9 mouse cellular contexts compared by ENCODE assay signal in the genomic region with DNA sequence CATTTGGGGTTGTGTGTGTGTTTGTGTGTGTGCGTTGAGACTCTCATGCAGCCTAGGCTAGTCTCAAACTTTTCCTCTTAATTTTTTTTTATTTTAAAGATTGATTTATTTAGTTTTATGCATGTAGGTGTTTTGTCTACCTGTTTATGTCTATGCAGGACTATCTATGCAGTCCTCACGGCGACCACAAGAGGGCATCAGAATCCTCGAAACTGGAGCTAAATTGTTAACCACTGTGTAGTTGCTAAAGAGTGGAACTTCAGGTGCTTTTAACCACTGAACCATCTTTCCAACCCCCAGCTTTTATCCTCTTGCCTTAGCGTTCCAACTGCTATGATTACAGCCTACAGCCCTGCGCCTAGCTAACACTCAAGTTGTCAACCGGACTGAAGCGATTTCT. TPM values are rescaled to one million over a fixed set of nuclear protein-coding genes. Genes with fewer than 3 reads are reported as not detected.
A peak's percentile ranks its signal among the peaks of the same experiment; 100 is the strongest.
DNase-seq lines count a peak whose midpoint lies in the region; ATAC-seq and TF ChIP-seq lines count a peak whose summit lies in the region.
"Had no signal": no experiment of that assay in that cellular context is flagged by ENCODE, and none has a peak within 500 bp of the region (broad histone marks: within the 10 kb centered on the region; RNA-seq: fewer than 3 reads in every experiment).

No protein-coding gene starts in this region.

- WGBS in embryonic facial prominence, embryonic 13.5 days: 47% methylated on average over 8 of the region's 8 CpGs
- 50% methylated on average over 8 of the region's 8 CpGs for WGBS in hindbrain, postnatal 0 days
- 50% methylated on average over 8 of the region's 8 CpGs for WGBS in midbrain, embryonic 16.5 days

- H3K27ac ChIP-seq in embryonic facial prominence, embryonic 13.5 days: no peak overlapping the region
- H3K27ac ChIP-seq in hindbrain, postnatal 0 days: no peak overlapping the region
- H3K27ac ChIP-seq in midbrain, embryonic 16.5 days (ENCODE audit: low read length): no peak overlapping the region
- H3K27ac ChIP-seq: liver, embryonic 13.5 days had no signal

- H3K9me3 ChIP-seq in embryonic facial prominence, embryonic 13.5 days: no peaks in the 10 kb centered on the region
- no peaks in the 10 kb centered on the region for H3K9me3 ChIP-seq in hindbrain, postnatal 0 days (ENCODE audit: low read length)
- H3K9me3 ChIP-seq in midbrain, embryonic 16.5 days (replicated peaks; ENCODE audit: control insufficient read depth, low read length, poor library complexity, severe bottlenecking): no peaks in the 10 kb centered on the region
- H3K9me3 ChIP-seq: liver, embryonic 13.5 days had no signal

- intact Hi-C loops in left cerebral cortex, postnatal 14 days (cut with DNase I): loop anchor here (1.0 kb wide), 1 partner anchor 88 kb away; no protein-coding TSS in a partner anchor

- H3K36me3 ChIP-seq in embryonic facial prominence, embryonic 13.5 days: no peaks in the 10 kb centered on the region
- no peaks in the 10 kb centered on the region for H3K36me3 ChIP-seq in hindbrain, postnatal 0 days (ENCODE audit: insufficient read depth, low read length)
- no peaks in the 10 kb centered on the region for H3K36me3 ChIP-seq in midbrain, embryonic 16.5 days (ENCODE audit: control insufficient read depth, insufficient read depth, low read length)
- H3K36me3 ChIP-seq: liver, embryonic 13.5 days had no signal

- H3K27me3 ChIP-seq in embryonic facial prominence, embryonic 13.5 days: no peaks in the 10 kb centered on the region
- no peaks in the 10 kb centered on the region for H3K27me3 ChIP-seq in hindbrain, postnatal 0 days (ENCODE audit: insufficient read depth, low read length)
- H3K27me3 ChIP-seq in midbrain, embryonic 16.5 days (ENCODE audit: control insufficient read depth, insufficient read depth, low read depth, low read length): no peaks in the 10 kb centered on the region
- H3K27me3 ChIP-seq: liver, embryonic 13.5 days had no signal

- peak; percentile 29 for DNase-seq in gastrocnemius, adult 18-20 months (ENCODE audit: low spot score)
- no peak for DNase-seq in gastrocnemius, postnatal 25 days
- DNase-seq in adrenal gland, adult 2 months: peak; percentile 52
- DNase-seq in hindbrain, postnatal 0 days (ENCODE audit: low spot score): peak; percentile 58
- peak; percentile 64 to 81 for DNase-seq in left cerebral cortex, postnatal 14 days (ENCODE audit: low spot score in 2 of 2)
- peak; percentile 42 for DNase-seq in thymus, postnatal 14 days
- DNase-seq: liver, embryonic 13.5 days had no signal

- 0 out of 2 replicates have a peak, but pooled peaks have one; percentile 26 for ATAC-seq in embryonic facial prominence, embryonic 13.5 days (ENCODE audit: insufficient number of reproducible peaks, insufficient read depth, low FRiP score, low TSS enrichment, low read depth)
- no peak for ATAC-seq in hindbrain, postnatal 0 days
- ATAC-seq in midbrain, embryonic 16.5 days: peak; percentile 36

- no peak overlapping the region for H3K4me3 ChIP-seq in embryonic facial prominence, embryonic 13.5 days
- H3K4me3 ChIP-seq in hindbrain, postnatal 0 days (ENCODE audit: low read length): no peak overlapping the region
- no peak overlapping the region for H3K4me3 ChIP-seq in midbrain, embryonic 16.5 days (ENCODE audit: low read depth, low read length)
- H3K4me3 ChIP-seq: liver, embryonic 13.5 days had no signal

- H3K9ac ChIP-seq in embryonic facial prominence, embryonic 13.5 days: no peak overlapping the region
- H3K9ac ChIP-seq in hindbrain, postnatal 0 days (replicated peaks; ENCODE audit: low read length): no peak overlapping the region
- no peak overlapping the region for H3K9ac ChIP-seq in midbrain, embryonic 16.5 days (ENCODE audit: low read depth, low read length)
- H3K9ac ChIP-seq: liver, embryonic 13.5 days had no signal

- H3K4me1 ChIP-seq in embryonic facial prominence, embryonic 13.5 days: no peaks in the 10 kb centered on the region
- no peaks in the 10 kb centered on the region for H3K4me1 ChIP-seq in hindbrain, postnatal 0 days (ENCODE audit: insufficient read depth, low read length)
- no peaks in the 10 kb centered on the region for H3K4me1 ChIP-seq in midbrain, embryonic 16.5 days (ENCODE audit: control insufficient read depth, insufficient read depth, low read length)
- H3K4me1 ChIP-seq: liver, embryonic 13.5 days had no signal

- TF ChIP-seq CTCF in hindbrain, postnatal 0 days (IDR thresholded peaks at IDR 0.05; ENCODE audit: low read depth): peak; percentile 82

- H3K4me2 ChIP-seq in embryonic facial prominence, embryonic 13.5 days: no peak overlapping the region
- H3K4me2 ChIP-seq in hindbrain, postnatal 0 days (ENCODE audit: low read depth, low read length): no peak overlapping the region
- H3K4me2 ChIP-seq in midbrain, embryonic 16.5 days (ENCODE audit: low read length): no peak overlapping the region
- H3K4me2 ChIP-seq: liver, embryonic 13.5 days had no signal

RNA-seq across cellular contexts. Expression of a gene that starts 4.1 kb away (rescaled TPM):
- not detected for total RNA-seq in gastrocnemius, adult 18-20 months (2021)
- total RNA-seq in gastrocnemius, postnatal 25 days (2021): not detected
- not detected for total RNA-seq in adrenal gland, adult 2 months (2021)
- polyA plus RNA-seq in adrenal gland, adult 2 months (2012; rRNA removed): not detected in 2 replicates
- not detected in 2 replicates for polyA plus RNA-seq in embryonic facial prominence, embryonic 13.5 days (2015; fragmentation: Nextera tagmentation; extraction: Ambion mirVana)
- total RNA-seq in hindbrain, postnatal 0 days (2014; rRNA removed): not detected in 2 replicates
- polyA plus RNA-seq in hindbrain, postnatal 0 days (2015; fragmentation: Nextera tagmentation; extraction: Ambion mirVana): not detected in 2 replicates
- not detected for total RNA-seq in left cerebral cortex, postnatal 14 days (2021)
- not detected in 2 replicates for polyA plus RNA-seq in midbrain, embryonic 16.5 days (2015; fragmentation: Nextera tagmentation; extraction: Ambion mirVana)
- polyA plus RNA-seq: liver, embryonic 13.5 days had no signal

RNA-seq across cellular contexts. Expression of a gene that starts 4.2 kb away (rescaled TPM):
- total RNA-seq in gastrocnemius, adult 18-20 months (2021): not detected
- total RNA-seq in gastrocnemius, postnatal 25 days (2021): not detected
- total RNA-seq in adrenal gland, adult 2 months (2021): not detected
- polyA plus RNA-seq in adrenal gland, adult 2 months (2012; rRNA removed): not detected in 2 replicates
- polyA plus RNA-seq in embryonic facial prominence, embryonic 13.5 days (2015; fragmentation: Nextera tagmentation; extraction: Ambion mirVana): 0.14 TPM in 1 of 2 replicates, not detected in the other
- total RNA-seq in hindbrain, postnatal 0 days (2014; rRNA removed): not detected in 2 replicates
- not detected in 2 replicates for polyA plus RNA-seq in hindbrain, postnatal 0 days (2015; fragmentation: Nextera tagmentation; extraction: Ambion mirVana)
- total RNA-seq in left cerebral cortex, postnatal 14 days (2021): not detected
- polyA plus RNA-seq in midbrain, embryonic 16.5 days (2015; fragmentation: Nextera tagmentation; extraction: Ambion mirVana): not detected in 2 replicates
- polyA plus RNA-seq: liver, embryonic 13.5 days had no signal

RNA-seq across cellular contexts. Expression of a gene that starts 14.7 kb away (rescaled TPM):
- not detected for total RNA-seq in gastrocnemius, adult 18-20 months (2021)
- not detected for total RNA-seq in gastrocnemius, postnatal 25 days (2021)
- not detected for total RNA-seq in adrenal gland, adult 2 months (2021)
- polyA plus RNA-seq in adrenal gland, adult 2 months (2012; rRNA removed): not detected in 2 replicates
- polyA plus RNA-seq in embryonic facial prominence, embryonic 13.5 days (2015; fragmentation: Nextera tagmentation; extraction: Ambion mirVana): 6.8 and 9.5 TPM in 2 replicates
- 0.68 and 1.3 TPM in 2 replicates for total RNA-seq in hindbrain, postnatal 0 days (2014; rRNA removed)
- 0.66 and 0.83 TPM in 2 replicates for polyA plus RNA-seq in hindbrain, postnatal 0 days (2015; fragmentation: Nextera tagmentation; extraction: Ambion mirVana)
- total RNA-seq in left cerebral cortex, postnatal 14 days (2021): not detected
- polyA plus RNA-seq in midbrain, embryonic 16.5 days (2015; fragmentation: Nextera tagmentation; extraction: Ambion mirVana): 0.76 and 1.2 TPM in 2 replicates

RNA-seq across cellular contexts. Expression of a gene that starts 34.9 kb away (rescaled TPM):
- not detected for total RNA-seq in gastrocnemius, adult 18-20 months (2021)
- not detected for total RNA-seq in gastrocnemius, postnatal 25 days (2021)
- total RNA-seq in adrenal gland, adult 2 months (2021): not detected
- not detected in 2 replicates for polyA plus RNA-seq in adrenal gland, adult 2 months (2012; rRNA removed)
- not detected in 2 replicates for polyA plus RNA-seq in embryonic facial prominence, embryonic 13.5 days (2015; fragmentation: Nextera tagmentation; extraction: Ambion mirVana)
- total RNA-seq in hindbrain, postnatal 0 days (2014; rRNA removed): not detected in 2 replicates
- 0.05 TPM in 1 of 2 replicates, not detected in the other for polyA plus RNA-seq in hindbrain, postnatal 0 days (2015; fragmentation: Nextera tagmentation; extraction: Ambion mirVana)
- not detected for total RNA-seq in left cerebral cortex, postnatal 14 days (2021)
- polyA plus RNA-seq in midbrain, embryonic 16.5 days (2015; fragmentation: Nextera tagmentation; extraction: Ambion mirVana): 0.09 TPM in 1 of 2 replicates, not detected in the other
- polyA plus RNA-seq: liver, embryonic 13.5 days had no signal

RNA-seq across cellular contexts. Expression of a gene that starts 52.3 kb away (rescaled TPM):
- not detected for total RNA-seq in gastrocnemius, adult 18-20 months (2021)
- total RNA-seq in gastrocnemius, postnatal 25 days (2021): not detected
- not detected for total RNA-seq in adrenal gland, adult 2 months (2021)
- polyA plus RNA-seq in adrenal gland, adult 2 months (2012; rRNA removed): not detected in 2 replicates
- polyA plus RNA-seq in embryonic facial prominence, embryonic 13.5 days (2015; fragmentation: Nextera tagmentation; extraction: Ambion mirVana): not detected in 2 replicates
- not detected in 2 replicates for total RNA-seq in hindbrain, postnatal 0 days (2014; rRNA removed)
- polyA plus RNA-seq in hindbrain, postnatal 0 days (2015; fragmentation: Nextera tagmentation; extraction: Ambion mirVana): not detected in 2 replicates
- total RNA-seq in left cerebral cortex, postnatal 14 days (2021): not detected
- polyA plus RNA-seq in midbrain, embryonic 16.5 days (2015; fragmentation: Nextera tagmentation; extraction: Ambion mirVana): not detected in 2 replicates
- polyA plus RNA-seq: liver, embryonic 13.5 days had no signal
